Mouse (Mus musculus) midbrain, embryonic 16.5 days (tissue): ENCODE measurements at regions not wholly inside any gene's neighbourhood (a gene's known extent, or its start where the extent isn't known, plus 50 kb on each side); places are given as distances from the start of the nearest gene placed in this dataset.

Source experiments
- ATAC-seq: fragments of 200-750 bp; cut with Nextera tagmentation; 2 replicates; pipeline ENCODE4 v1.8.0; 2017; ENCODE audit warnings: moderate TSS enrichment
- H3K27ac ChIP-seq: fragments of 300-500 bp; sonication (generic); 2 replicates; pipeline ENCODE4 v1.5.1; 2014; ENCODE audit warnings: mild to moderate bottlenecking, low read length, mixed read lengths
- H3K27me3 ChIP-seq: fragments of 300-500 bp; sonication (generic); 2 replicates; pipeline ENCODE4 v1.6.1; 2014; ENCODE audit warnings: low read depth, low read length, mixed read lengths; ENCODE audit not compliant: control insufficient read depth, insufficient read depth
- H3K36me3 ChIP-seq: fragments of 300-500 bp; sonication (generic); 2 replicates; pipeline ENCODE4 v1.6.1; 2014; ENCODE audit warnings: mild to moderate bottlenecking, low read length, moderate library complexity, mixed read lengths; ENCODE audit not compliant: control insufficient read depth, insufficient read depth
- H3K4me1 ChIP-seq: fragments of 300-500 bp; sonication (generic); 2 replicates; pipeline ENCODE4 v1.6.1; 2014; ENCODE audit warnings: mild to moderate bottlenecking, low read length, mixed read lengths; ENCODE audit not compliant: control insufficient read depth, insufficient read depth
- H3K4me2 ChIP-seq: fragments of 300-500 bp; sonication (generic); 2 replicates; pipeline ENCODE4 v1.6.1; 2014; ENCODE audit warnings: mild to moderate bottlenecking, low read length, mixed read lengths
- H3K4me3 ChIP-seq: fragments of 300-500 bp; sonication (generic); 2 replicates; pipeline ENCODE4 v1.5.1; 2014; ENCODE audit warnings: low read depth, mild to moderate bottlenecking, low read length, moderate library complexity, mixed read lengths
- H3K9ac ChIP-seq: fragments of 300-500 bp; sonication (generic); 2 replicates; pipeline ENCODE4 v1.6.1; 2014; ENCODE audit warnings: low read depth, low read length, mixed read lengths
- H3K9me3 ChIP-seq: fragments of 300-500 bp; sonication (generic); replicated peaks from 2 replicates; pipeline ENCODE4 v1.6.1; 2014; ENCODE audit warnings: mild to moderate bottlenecking, low read length, mixed read lengths; ENCODE audit not compliant: control insufficient read depth, poor library complexity, severe bottlenecking
- WGBS: fragments of 180-500 bp; shearing (Covaris S2); extraction: QIAGEN DNeasy Blood & Tissue Kit; methylation state at CpG from one replicate; pipeline ENCODE4 v1.1.7; 2014; 5-methylcytosine and 5-hydroxymethylcytosine counted together

DNA sequence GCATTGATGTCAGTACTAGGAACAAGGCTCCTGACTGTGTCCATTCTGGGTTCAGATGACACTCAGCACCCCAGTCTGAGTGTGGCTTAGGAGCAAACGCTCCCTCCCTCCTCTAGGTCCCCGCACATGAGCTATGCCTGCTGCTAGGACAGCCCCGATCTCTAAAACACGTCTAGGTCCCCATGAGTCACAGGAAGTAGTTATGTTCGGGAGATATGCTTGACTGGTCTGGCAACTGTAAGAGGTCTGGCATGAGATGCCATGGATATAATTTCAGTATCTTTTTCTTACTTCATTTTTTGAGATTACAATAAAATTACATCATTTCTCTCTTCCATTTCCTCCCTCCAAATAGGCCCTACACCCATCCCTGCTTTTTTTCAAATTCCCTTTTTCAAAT, 792.1 kb downstream of the Kcnj2 start:
- 81% methylated on average over 5 of the region's 5 CpGs for WGBS
- H3K4me1 ChIP-seq: no peaks in the 10 kb centered on the region
- H3K27me3 ChIP-seq: no peaks in the 10 kb centered on the region
- no peak overlapping the region for H3K4me3 ChIP-seq
- H3K27ac ChIP-seq: no peak overlapping the region
- no peak overlapping the region for H3K4me2 ChIP-seq
- no peak overlapping the region for H3K9ac ChIP-seq
- no peaks in the 10 kb centered on the region for H3K36me3 ChIP-seq
- ATAC-seq: no peak
- no peaks in the 10 kb centered on the region for H3K9me3 ChIP-seq

DNA sequence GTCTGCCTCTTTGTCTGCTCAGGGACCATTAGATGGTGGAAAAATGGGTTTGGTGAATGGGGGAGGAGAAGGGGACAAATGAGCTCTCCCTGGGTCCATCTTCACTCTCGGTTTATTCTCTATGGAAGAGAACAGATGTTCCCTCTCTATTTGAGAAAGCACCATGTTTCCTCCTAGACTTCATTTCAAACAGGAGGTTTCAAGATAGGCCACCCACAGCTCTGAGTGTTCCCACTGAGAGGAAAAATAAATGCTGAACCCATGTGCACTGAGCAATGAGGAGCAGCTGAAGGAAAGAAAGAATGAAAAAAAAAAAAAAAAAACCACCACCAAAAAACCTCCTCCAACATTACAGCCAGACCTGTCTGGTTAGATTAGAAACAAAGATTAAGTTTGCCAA, 799.2 kb downstream of the Kcnj2 start:
- Histone ChIP-seq H3K27me3 (no peaks in the 10 kb centered on the region), H3K9ac (no peak overlapping the region), H3K4me1 (no peaks in the 10 kb centered on the region), H3K27ac (no peak overlapping the region), H3K36me3 (no peaks in the 10 kb centered on the region), H3K4me2 (no peak overlapping the region), H3K4me3 (no peak overlapping the region), H3K9me3 (no peaks in the 10 kb centered on the region)
- 34% methylated on average over 1 of the region's 1 CpGs for WGBS
- ATAC-seq: no peak

DNA sequence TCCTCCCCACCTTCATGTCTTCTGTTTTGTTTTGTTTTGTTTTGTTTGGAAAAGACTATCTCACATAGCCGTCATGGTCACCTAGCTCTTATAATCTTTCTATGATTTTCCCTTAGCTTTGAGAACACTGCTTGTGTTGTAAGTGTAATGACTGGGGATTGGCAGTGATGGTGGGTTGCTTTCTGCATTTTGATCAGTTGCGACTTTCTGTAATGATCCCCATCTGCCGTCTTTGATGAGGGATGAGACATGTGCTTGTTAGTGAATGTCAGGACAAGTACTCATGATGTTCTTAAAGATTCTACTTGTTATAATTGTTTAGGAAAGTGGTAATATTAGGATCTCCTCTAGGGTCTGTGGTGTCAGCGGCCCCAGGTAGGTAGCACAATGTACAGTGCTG, 809.4 kb downstream of the Kcnj2 start:
- 92% methylated on average over 4 of the region's 4 CpGs for WGBS

DNA sequence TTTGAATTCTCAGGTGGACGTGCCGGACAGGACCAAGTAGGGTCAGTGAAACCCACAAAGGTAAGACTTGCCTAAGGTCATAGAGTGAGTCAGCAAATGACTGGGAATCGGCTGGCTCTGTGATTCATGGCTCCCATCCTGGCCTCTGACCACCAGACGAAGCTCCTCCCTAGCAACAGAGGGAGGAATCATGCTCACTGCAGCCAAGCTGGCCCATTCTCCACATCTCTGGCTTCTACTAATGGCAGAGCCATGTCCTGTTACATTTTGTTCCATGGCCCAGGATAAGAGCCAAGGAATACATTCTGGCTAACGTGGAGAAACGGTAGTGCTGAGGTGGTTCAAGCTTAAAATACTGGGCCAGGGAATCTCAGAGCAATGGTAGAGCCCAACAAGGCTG, 814.2 kb downstream of the Kcnj2 start:
- Histone ChIP-seq H3K4me2 (no peak overlapping the region), H3K36me3 (no peaks in the 10 kb centered on the region), H3K4me1 (no peaks in the 10 kb centered on the region), H3K9ac (no peak overlapping the region), H3K27ac (no peak overlapping the region), H3K4me3 (no peak overlapping the region), H3K9me3 (no peaks in the 10 kb centered on the region), H3K27me3 (no peaks in the 10 kb centered on the region)
- 91% methylated on average over 6 of the region's 6 CpGs for WGBS
- ATAC-seq: no peak

More for the DNA sequence above, 809.4 kb downstream of the Kcnj2 start:
- ATAC-seq: no peak
- Histone ChIP-seq H3K36me3 (no peaks in the 10 kb centered on the region), H3K4me1 (no peaks in the 10 kb centered on the region), H3K4me2 (no peak overlapping the region), H3K9ac (no peak overlapping the region), H3K4me3 (no peak overlapping the region), H3K27me3 (no peaks in the 10 kb centered on the region), H3K9me3 (no peaks in the 10 kb centered on the region), H3K27ac (no peak overlapping the region)

DNA sequence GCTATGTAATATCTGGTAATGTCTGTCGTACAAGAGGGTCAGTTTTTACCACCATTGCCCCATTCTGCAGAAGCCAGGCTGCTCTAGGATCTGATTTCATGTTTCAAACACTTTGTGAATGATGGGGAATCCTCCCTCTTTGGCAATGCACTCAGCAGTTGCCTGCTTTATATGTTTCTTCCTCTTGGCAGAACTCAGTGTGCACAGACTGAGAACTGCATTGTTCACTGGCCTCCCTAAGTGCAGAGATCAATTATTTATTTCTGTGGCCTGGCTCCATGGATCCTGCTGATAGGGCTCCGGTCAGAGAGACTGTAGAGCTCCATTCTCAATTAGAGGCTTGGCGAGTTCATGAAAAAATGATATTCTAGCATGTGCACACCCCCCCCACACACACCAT, 824.1 kb downstream of the Kcnj2 start:
- Histone ChIP-seq H3K9me3 (no peaks in the 10 kb centered on the region), H3K4me2 (no peak overlapping the region), H3K27me3 (no peaks in the 10 kb centered on the region), H3K4me3 (no peak overlapping the region), H3K9ac (no peak overlapping the region), H3K27ac (no peak overlapping the region), H3K36me3 (no peaks in the 10 kb centered on the region), H3K4me1 (peaks cover 4% of the 10 kb centered on the region; the same call in 1 of the 2 replicates)
- ATAC-seq: no peak
- WGBS: 58% methylated on average over 3 of the region's 3 CpGs

DNA sequence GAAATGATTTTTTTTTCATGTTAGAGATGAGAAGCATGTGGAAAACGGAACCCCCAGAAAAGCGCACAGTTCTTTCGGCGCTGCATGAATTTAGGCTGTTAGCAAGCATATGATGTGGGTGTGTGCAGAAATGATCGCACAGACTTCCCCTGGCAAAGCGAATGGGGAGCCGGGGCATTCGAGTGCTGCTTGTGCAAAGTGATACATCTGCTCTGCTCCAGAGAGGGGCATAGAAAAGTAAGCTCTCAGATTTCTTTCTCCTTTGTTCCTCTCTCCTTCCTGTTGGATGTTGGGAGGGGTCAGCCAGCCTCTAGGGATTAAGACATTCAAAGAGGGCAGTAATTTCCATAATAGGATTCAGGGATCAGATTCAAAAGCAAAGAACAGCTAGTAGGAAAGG, 827.9 kb downstream of the Kcnj2 start:
- 0 out of 2 replicates have a peak, but pooled peaks have one; percentile 14 for ATAC-seq
- H3K27ac ChIP-seq: no peak overlapping the region; the same call in 1 of the 2 replicates

DNA sequence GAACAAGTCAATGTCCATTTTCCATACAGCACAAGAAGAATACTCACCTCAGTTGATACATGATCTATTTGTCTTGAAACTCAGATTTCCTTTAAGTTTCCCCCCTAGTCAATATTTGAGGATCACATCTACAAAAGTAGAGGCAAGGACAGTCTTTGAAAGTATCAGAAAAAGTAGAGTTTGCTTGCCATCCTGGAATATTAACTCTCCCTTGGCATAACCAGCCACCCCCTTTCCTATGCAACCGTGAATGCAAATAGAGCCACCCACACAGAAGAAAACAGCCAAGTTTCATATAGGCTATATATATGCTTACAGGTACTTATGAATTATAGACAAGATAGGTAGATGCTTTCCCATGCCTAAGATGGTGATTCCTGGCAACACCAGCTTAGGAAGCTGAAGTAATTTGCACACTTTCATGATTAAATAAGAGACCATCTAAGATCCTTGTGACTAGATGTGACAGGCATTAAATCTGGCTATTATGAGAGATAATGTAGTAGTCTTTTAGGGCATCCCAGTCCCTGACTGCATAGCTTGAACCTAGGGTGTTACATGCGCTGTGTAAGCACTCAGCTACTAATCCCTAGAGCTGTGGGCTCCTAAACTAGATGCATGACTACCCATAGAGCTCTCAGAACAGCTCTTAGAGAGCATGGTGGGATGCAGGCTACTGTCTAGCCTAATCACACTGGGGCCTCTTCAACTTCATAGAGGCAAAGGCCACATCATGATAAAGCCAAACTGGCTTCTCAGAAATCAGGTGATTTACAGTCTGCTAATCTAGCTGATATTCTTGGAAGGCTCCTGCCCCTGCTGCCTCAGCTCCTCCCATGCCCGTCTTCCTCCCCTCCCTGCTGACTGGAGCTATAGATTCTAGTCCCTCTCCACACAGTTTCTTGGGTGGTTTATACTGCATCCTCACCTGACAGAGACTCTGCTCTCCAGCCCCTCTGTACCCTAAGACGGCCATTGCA, 829.5 kb downstream of the Kcnj2 start:
- no peak for ATAC-seq
- Histone ChIP-seq H3K9ac (no peak overlapping the region), H3K4me3 (no peak overlapping the region), H3K4me2 (no peak overlapping the region), H3K36me3 (no peaks in the 10 kb centered on the region), H3K4me1 (peaks cover 4% of the 10 kb centered on the region; the same call in 1 of the 2 replicates), H3K27ac (no peak overlapping the region), H3K9me3 (no peaks in the 10 kb centered on the region), H3K27me3 (peaks cover 9% of the 10 kb centered on the region)
- 50% methylated on average over 4 of the region's 4 CpGs for WGBS

More for the DNA sequence above, 827.9 kb downstream of the Kcnj2 start:
- Histone ChIP-seq H3K4me3 (no peak overlapping the region), H3K4me2 (peak overlapping the region; percentile 30), H3K9ac (no peak overlapping the region), H3K4me1 (peaks cover 4% of the 10 kb centered on the region; the same call in 1 of the 2 replicates), H3K36me3 (no peaks in the 10 kb centered on the region), H3K9me3 (no peaks in the 10 kb centered on the region), H3K27me3 (peaks cover 9% of the 10 kb centered on the region)
- WGBS: 5% methylated on average over 8 of the region's 8 CpGs

DNA sequence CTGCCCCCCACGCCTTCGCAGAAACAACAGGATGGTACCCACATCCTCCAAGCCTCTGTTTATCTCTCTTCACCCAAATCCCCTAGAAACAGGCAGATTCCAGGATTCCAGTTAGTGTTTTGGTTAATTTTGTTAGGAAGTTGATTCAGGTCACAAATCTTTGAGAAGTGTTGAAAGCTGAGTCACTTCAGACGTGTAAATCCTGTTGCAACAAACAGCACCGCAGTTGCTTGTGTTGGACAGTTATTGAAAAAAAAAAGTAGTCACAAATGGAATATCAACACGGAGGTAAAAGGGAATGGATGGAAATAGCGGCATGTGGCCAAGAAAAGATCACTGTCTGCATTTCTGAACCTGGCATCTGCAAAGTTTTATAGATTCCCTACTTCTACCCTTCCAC, 831.0 kb downstream of the Kcnj2 start:
- peaks cover 4% of the 10 kb centered on the region; the same call in 1 of the 2 replicates for H3K4me1 ChIP-seq
- H3K27me3 ChIP-seq: peaks cover 9% of the 10 kb centered on the region
- no peak overlapping the region for H3K4me3 ChIP-seq
- H3K9ac ChIP-seq: no peak overlapping the region
- no peaks in the 10 kb centered on the region for H3K9me3 ChIP-seq
- H3K36me3 ChIP-seq: no peaks in the 10 kb centered on the region
- H3K4me2 ChIP-seq: no peak overlapping the region
- H3K27ac ChIP-seq: no peak overlapping the region
- WGBS: 88% methylated on average over 6 of the region's 6 CpGs
- no peak for ATAC-seq

DNA sequence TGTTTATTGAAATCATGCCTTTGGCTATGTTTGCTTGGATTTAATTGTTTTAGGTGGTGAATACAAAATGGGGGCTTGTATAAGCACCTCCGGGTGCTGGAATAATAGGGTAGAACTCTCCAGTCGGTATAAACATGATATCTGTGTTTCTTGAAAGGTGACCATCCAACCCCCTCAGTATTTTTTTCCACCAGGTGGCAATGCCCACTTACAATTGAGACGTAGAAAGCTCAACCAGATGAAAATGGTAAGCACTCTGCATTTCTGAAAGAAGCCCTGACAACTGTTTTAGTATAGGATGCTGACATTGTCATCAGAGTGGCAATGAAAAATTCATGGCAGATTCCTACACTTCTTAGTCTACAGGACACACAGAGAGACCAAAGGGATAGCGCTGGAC, 838.1 kb downstream of the Kcnj2 start:
- Histone ChIP-seq H3K27me3 (no peaks in the 10 kb centered on the region), H3K9me3 (no peaks in the 10 kb centered on the region), H3K4me2 (no peak overlapping the region), H3K4me3 (no peak overlapping the region), H3K36me3 (no peaks in the 10 kb centered on the region), H3K9ac (no peak overlapping the region), H3K27ac (no peak overlapping the region), H3K4me1 (0 out of 2 replicates have a peak, but pooled peaks cover 2% of the 10 kb centered on the region)
- WGBS: 57% methylated on average over 4 of the region's 4 CpGs
- ATAC-seq: no peak
